Mouse (Mus musculus) embryonic facial prominence, embryonic 11.5 days (tissue): Measurements from ENCODE around the gene Aire. TPM values are rescaled to one million over a fixed set of nuclear protein-coding genes. Genes with fewer than 3 reads are reported as not detected.

Experiments
- ATAC-seq: fragments of 200-750 bp; cut with Nextera tagmentation; replicated peaks from 2 replicates; pipeline ENCODE4 v1.8.0; 2017; ENCODE audit warnings: low read depth; ENCODE audit not compliant: insufficient number of reproducible peaks, low FRiP score, low TSS enrichment
- DNase-seq: peaks from one replicate; pipeline ENCODE4 v3.0.0-alpha.2; 2015; ENCODE audit warnings: low spot score
- H3K27ac ChIP-seq: fragments of 300-500 bp; sonication (generic); replicated peaks from 2 replicates; pipeline ENCODE4 v1.5.1; 2014; ENCODE audit warnings: mild to moderate bottlenecking, low read depth, low read length, control low read depth
- H3K27me3 ChIP-seq: fragments of 300-500 bp; sonication (generic); 2 replicates; pipeline ENCODE4 v1.6.1; 2014; ENCODE audit warnings: mild to moderate bottlenecking, low read length, moderate library complexity, mixed read lengths; ENCODE audit not compliant: control insufficient read depth, insufficient read depth
- H3K36me3 ChIP-seq: fragments of 300-500 bp; sonication (generic); replicated peaks from 2 replicates; pipeline ENCODE4 v1.6.1; 2014; ENCODE audit warnings: low read depth, mild to moderate bottlenecking, low read length, moderate library complexity, mixed read lengths; ENCODE audit not compliant: control insufficient read depth, insufficient read depth
- H3K4me1 ChIP-seq: fragments of 300-500 bp; sonication (generic); 2 replicates; pipeline ENCODE4 v1.6.1; 2014; ENCODE audit warnings: low read length, mixed read lengths; ENCODE audit not compliant: control insufficient read depth, insufficient read depth
- H3K4me2 ChIP-seq: fragments of 300-500 bp; sonication (generic); 2 replicates; pipeline ENCODE4 v1.6.1; 2014; ENCODE audit warnings: low read depth, mild to moderate bottlenecking, control low read depth, low read length, moderate library complexity
- H3K4me3 ChIP-seq: fragments of 300-500 bp; sonication (generic); 2 replicates; pipeline ENCODE4 v1.5.1; 2014; ENCODE audit warnings: low read depth, low read length, control low read depth
- H3K9ac ChIP-seq: fragments of 300-500 bp; sonication (generic); replicated peaks from 2 replicates; pipeline ENCODE4 v1.6.1; 2014; ENCODE audit warnings: mild to moderate bottlenecking, control low read depth, low read length
- H3K9me3 ChIP-seq: fragments of 300-500 bp; sonication (generic); replicated peaks from 2 replicates; pipeline ENCODE4 v1.6.1; 2016; ENCODE audit warnings: mild to moderate bottlenecking, low read length, inconsistent platforms, mixed read lengths; ENCODE audit not compliant: control insufficient read depth
- WGBS: fragments of 180-500 bp; shearing (Covaris S2); extraction: QIAGEN DNeasy Blood & Tissue Kit; methylation state at CpG from one replicate; pipeline ENCODE4 v1.1.7; 2014; 5-methylcytosine and 5-hydroxymethylcytosine counted together
- polyA plus RNA-seq: library from polyadenylated mRNA; unstranded; fragments of >200 nt; fragmentation: Nextera tagmentation; extraction: Ambion mirVana; gene quantifications from 2 replicates; pipeline ENCODE4 v1.2.1, GENCODE M21; 2014

The Aire gene
- polyA plus RNA-seq, 1 experiment from 2014 or later = 0.11 TPM

DNA sequence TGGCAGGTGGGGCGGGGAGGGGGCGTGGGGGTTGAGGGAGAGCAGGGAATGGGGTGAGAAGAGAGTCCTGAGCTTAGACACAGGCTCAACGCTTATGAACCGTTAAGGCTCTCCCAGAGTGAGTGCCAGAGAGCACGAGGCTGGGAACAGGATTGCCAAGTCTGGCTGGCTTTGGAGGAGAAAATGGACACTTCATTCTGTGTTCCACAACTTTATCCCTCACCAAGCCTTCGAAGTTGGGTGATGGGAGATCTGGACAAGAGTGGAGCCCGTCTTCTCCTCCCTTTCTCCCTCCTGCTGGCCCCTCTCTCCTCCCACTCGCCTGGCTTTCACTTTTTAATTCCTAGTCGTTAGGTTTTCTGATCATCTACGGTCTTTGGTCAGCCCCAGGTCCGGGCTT lies 25.1 kb upstream of the Aire start:
- H3K27me3 ChIP-seq = no peaks in the 10 kb centered on the region
- H3K4me2 ChIP-seq = peak overlapping the region; percentile 89
- DNase-seq = no peak
- H3K4me1 ChIP-seq = no peaks in the 10 kb centered on the region; the same call in 1 of the 2 replicates
- H3K27ac ChIP-seq = no peak overlapping the region
- H3K4me3 ChIP-seq = peak overlapping the region; percentile 48
- H3K9me3 ChIP-seq = no peaks in the 10 kb centered on the region
- no peak overlapping the region; the same call in 1 of the 2 replicates for H3K9ac ChIP-seq
- 24% methylated on average over 11 of the region's 11 CpGs for WGBS
- H3K36me3 ChIP-seq = no peaks in the 10 kb centered on the region
- ATAC-seq = no peak

DNA sequence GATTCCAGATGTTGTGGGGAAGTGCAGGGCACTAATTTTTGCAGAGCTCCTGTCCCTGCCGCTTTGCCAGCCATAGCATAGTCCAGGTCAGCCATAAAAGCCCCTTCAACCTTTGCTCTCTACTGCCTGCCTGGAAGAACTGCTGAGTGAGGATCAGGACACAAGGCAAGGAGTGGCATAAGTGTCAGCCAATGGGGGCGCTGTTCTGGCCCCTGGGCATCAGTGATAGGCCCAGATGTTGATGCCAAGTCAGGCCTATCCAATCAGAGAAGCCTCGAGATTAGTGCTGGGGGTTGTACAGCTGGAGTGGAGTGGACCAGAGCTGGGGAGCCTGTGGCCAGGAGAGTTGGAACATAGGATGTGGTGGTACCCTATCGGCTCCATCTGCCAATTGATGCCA lies 23.8 kb upstream of the Aire start:
- ATAC-seq = no peak
- Histone ChIP-seq H3K4me1 (no peaks in the 10 kb centered on the region; the same call in 1 of the 2 replicates), H3K36me3 (no peaks in the 10 kb centered on the region), H3K27me3 (no peaks in the 10 kb centered on the region), H3K27ac (no peak overlapping the region), H3K9ac (no peak overlapping the region), H3K9me3 (no peaks in the 10 kb centered on the region), H3K4me2 (no peak overlapping the region), H3K4me3 (no peak overlapping the region)
- peak; percentile 10 for DNase-seq
- WGBS = 32% methylated on average over 4 of the region's 4 CpGs

DNA sequence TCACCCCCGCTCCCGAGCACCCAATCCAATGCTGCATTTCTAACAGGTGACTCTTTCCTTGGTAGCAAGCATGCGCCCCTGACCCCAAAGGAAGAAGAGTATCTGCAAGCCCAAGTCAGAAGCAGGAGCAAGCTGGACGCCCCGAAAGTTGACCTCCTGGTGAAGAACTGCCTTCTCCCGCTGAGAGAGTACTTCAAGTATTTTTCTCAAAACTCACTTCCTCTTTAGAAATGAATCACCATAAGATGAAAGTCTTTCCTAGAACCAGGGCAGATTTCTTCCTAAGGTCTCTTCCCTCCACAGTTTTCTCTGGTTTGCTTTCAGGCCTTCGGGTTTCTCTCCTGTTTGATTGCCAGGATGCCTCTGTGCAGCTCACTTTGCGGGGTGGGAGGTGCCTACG lies 19.7 kb upstream of the Aire start:
- H3K27me3 ChIP-seq = no peaks in the 10 kb centered on the region

DNA sequence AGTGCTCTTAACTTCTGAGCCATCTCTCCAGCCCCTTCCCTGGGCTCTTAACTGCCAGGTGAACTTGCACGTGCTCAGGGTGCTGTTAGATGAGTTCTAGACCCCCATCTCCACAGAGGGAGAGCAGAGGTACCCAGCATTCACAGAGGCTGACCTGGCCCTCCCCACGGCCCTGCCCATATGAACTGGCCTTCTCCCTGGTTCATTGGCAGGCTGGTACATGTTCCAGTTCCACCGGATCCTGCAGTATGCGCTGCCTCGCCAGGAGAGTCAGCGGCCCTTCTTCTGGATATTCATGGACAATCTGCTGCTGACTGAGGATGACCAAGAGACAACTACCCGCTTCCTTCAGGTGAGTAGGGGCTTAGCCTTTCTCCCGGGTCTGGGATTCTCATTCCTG lies 13.6 kb upstream of the Aire start:
- Histone ChIP-seq H3K27ac (no peak overlapping the region), H3K27me3 (no peaks in the 10 kb centered on the region), H3K4me2 (no peak overlapping the region), H3K36me3 (no peaks in the 10 kb centered on the region), H3K4me3 (no peak overlapping the region), H3K4me1 (no peaks in the 10 kb centered on the region), H3K9ac (no peak overlapping the region), H3K9me3 (no peaks in the 10 kb centered on the region)
- no peak for DNase-seq
- WGBS = 86% methylated on average over 8 of the region's 8 CpGs
- ATAC-seq = no peak

More for the DNA sequence above, 19.7 kb upstream of the Aire start:
- ATAC-seq (no peak), DNase-seq (no peak)
- no peak overlapping the region for H3K9ac ChIP-seq
- no peak overlapping the region for H3K4me3 ChIP-seq
- no peaks in the 10 kb centered on the region for H3K36me3 ChIP-seq
- no peaks in the 10 kb centered on the region for H3K9me3 ChIP-seq
- H3K4me1 ChIP-seq = no peaks in the 10 kb centered on the region
- no peak overlapping the region for H3K4me2 ChIP-seq
- 88% methylated on average over 9 of the region's 9 CpGs for WGBS
- no peak overlapping the region for H3K27ac ChIP-seq

DNA sequence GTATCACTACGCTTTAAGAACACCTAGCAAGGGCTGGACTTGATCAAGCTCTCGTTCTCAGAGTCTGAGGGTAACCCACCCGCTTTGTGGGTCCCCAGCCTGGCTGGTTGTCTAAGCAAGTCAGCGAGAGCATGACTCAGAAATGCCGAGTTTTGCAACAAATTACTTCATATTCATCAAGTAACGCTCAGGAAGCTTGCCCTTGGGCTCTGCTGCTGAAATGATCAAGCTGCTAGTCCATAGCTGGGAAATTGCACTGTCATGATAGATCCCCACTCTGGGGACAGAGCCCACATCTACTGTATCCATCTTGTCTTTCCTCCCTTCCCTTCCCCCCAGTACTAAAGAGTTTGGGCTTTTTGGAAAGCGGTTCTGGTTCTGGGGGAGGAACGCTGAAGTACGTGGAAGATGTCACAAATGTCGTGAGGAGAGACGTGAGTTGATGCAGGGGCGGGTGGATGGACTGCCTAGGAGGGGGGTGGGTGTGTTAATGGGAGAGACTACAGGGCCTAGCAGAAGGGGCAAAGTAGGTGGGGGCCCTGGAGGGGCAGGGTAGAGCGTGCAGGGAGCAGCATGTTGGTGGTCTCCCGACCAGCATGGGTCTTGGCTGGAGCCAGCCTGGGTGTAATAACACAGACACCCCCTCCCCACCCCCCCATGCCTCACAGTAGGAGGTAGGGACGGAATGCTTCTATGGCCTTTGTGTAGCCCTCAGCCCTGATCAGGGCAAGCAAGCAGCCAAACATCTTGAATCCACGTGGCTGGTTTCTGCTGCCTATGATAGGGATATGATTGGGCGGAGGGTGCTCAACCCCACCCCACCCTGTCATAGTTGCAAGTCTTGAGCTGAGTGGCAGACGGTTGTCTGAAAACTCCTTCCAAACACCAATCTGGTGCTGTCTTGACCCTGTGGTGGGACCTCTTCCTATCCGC lies 11.5 kb upstream of the Aire start:
- ATAC-seq = no peak

DNA sequence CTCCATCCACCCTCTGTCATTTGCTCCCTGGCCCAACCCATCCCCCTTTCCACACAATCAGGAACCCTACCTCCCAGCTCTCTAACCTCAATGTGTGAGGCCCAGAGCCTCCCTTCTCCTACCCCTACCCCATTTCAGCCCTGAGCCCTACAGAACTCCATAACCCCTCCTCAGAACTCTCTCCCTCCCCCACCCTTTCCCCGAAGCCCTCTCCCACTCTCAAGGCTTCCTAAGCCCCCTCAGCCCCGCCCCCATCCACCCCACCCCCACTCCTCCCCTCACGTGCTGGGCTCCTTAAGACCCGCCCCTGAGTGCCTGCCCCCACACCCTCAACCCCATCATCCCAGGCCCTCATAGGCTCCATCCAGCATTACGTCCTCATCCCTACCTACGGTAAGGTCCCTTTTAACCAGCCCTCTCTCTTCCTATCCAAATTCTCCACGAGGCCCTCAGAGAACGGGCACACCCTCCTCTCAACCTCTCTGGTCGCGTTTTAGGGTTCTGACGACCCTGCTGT lies 6.2 kb upstream of the Aire start:
- Histone ChIP-seq H3K4me1 (no peaks in the 10 kb centered on the region), H3K27me3 (no peaks in the 10 kb centered on the region), H3K4me2 (no peak overlapping the region), H3K9ac (no peak overlapping the region), H3K4me3 (no peak overlapping the region), H3K27ac (no peak overlapping the region), H3K9me3 (no peaks in the 10 kb centered on the region), H3K36me3 (no peaks in the 10 kb centered on the region)
- ATAC-seq (no peak), DNase-seq (no peak)
- 63% methylated on average over 11 of the region's 11 CpGs for WGBS

More for the DNA sequence above, 11.5 kb upstream of the Aire start:
- Histone ChIP-seq H3K36me3 (no peaks in the 10 kb centered on the region), H3K9me3 (no peaks in the 10 kb centered on the region), H3K4me3 (no peak overlapping the region), H3K27ac (no peak overlapping the region), H3K27me3 (no peaks in the 10 kb centered on the region), H3K4me1 (no peaks in the 10 kb centered on the region), H3K9ac (no peak overlapping the region), H3K4me2 (no peak overlapping the region)
- DNase-seq = no peak
- 67% methylated on average over 19 of the region's 19 CpGs for WGBS

DNA sequence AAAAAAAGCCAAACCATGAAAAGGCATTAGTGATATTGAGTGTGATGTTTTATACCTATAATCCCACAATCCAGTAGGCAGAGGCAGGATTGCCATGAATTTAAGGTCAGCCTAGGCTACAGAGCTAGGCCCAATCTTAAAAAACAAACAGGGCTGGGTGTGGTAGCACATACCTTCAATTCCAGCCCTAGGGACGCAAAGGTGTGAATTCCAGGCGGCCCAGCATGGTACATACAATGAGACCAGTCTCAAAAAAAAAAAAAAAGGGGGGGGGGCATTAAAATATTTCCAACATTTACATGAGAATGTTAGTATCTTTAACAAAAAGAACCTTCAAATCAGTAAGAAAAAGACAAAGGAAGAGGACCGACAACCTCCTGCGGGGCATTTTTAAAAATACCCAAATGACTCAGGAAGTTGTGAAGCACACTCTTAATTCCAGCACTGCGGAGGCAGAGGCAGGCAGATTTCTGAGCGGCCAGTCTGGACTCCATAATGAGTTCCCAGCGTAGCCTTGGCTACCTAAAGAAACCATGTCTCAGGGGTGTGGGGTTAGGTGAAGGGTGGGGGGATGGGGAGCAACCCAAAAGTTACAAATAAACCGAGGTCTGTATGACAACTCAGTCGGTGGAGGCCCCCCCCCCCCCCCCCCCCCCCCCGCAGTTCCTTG lies 4.8 kb upstream of the Aire start:
- ATAC-seq = no peak
- Histone ChIP-seq H3K27me3 (no peaks in the 10 kb centered on the region), H3K9ac (no peak overlapping the region)

DNA sequence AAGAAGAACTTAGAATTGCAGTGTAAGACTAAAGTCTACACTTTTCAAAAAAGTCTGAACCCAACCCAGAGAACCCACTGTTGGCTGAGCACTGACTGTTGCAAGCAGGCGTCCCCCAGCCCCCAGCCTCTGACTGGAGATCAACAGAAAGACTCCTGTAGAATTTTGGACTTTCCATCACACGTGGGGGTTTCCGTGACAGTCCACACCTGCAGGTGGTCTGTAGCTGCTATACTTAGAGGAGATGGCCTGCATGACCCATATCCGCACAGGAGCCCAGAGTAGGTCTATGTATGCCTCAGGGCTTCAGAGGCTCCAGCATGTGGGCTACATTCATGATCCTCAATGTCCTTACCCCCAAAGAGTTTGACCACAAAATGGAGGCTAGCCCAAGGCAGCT lies 3.0 kb upstream of the Aire start:
- H3K9ac ChIP-seq = no peak overlapping the region
- 81% methylated on average over 4 of the region's 4 CpGs for WGBS
- no peaks in the 10 kb centered on the region for H3K4me1 ChIP-seq
- H3K27ac ChIP-seq = no peak overlapping the region
- DNase-seq (no peak), ATAC-seq (no peak)
- H3K4me3 ChIP-seq = no peak overlapping the region
- no peaks in the 10 kb centered on the region for H3K36me3 ChIP-seq
- H3K9me3 ChIP-seq = no peaks in the 10 kb centered on the region
- H3K27me3 ChIP-seq = no peaks in the 10 kb centered on the region
- no peak overlapping the region for H3K4me2 ChIP-seq

More for the DNA sequence above, 4.8 kb upstream of the Aire start:
- no peaks in the 10 kb centered on the region for H3K9me3 ChIP-seq
- no peak overlapping the region for H3K27ac ChIP-seq
- H3K36me3 ChIP-seq = no peaks in the 10 kb centered on the region
- no peak overlapping the region for H3K4me2 ChIP-seq
- H3K4me3 ChIP-seq = no peak overlapping the region
- no peaks in the 10 kb centered on the region for H3K4me1 ChIP-seq
- DNase-seq = no peak
- WGBS = 91% methylated on average over 8 of the region's 10 CpGs
